Mouse (Mus musculus) heart, embryonic 16.5 days (tissue): ENCODE data around the gene Adamts5. TPM values are rescaled to one million over a fixed set of nuclear protein-coding genes. Genes with fewer than 3 reads are reported as not detected.

Experiments used
- polyA plus RNA-seq: library from polyadenylated mRNA; unstranded; fragments of >200 nt; fragmentation: Nextera tagmentation; extraction: Ambion mirVana; gene quantifications from 2 replicates; pipeline ENCODE4 v1.2.1, GENCODE M21; 2015

Gene Adamts5
- polyA plus RNA-seq, 1 experiment from 2014 or later = 3.5 TPM

Other genes starting within 250 kb of the Adamts5 start
- gene Adamts1, start 98.7 kb downstream of the Adamts5 start, polyA plus RNA-seq = 40.1 and 47.4 TPM in 2 replicates